Mouse (Mus musculus) testis, postnatal 10 days (tissue): ENCODE data around the gene Nanos3.

Source experiments
- DNase-seq: peaks from one replicate; pipeline ENCODE4 v3.0.0; 2021; ENCODE audit warnings: low spot score

Gene Nanos3

DNA sequence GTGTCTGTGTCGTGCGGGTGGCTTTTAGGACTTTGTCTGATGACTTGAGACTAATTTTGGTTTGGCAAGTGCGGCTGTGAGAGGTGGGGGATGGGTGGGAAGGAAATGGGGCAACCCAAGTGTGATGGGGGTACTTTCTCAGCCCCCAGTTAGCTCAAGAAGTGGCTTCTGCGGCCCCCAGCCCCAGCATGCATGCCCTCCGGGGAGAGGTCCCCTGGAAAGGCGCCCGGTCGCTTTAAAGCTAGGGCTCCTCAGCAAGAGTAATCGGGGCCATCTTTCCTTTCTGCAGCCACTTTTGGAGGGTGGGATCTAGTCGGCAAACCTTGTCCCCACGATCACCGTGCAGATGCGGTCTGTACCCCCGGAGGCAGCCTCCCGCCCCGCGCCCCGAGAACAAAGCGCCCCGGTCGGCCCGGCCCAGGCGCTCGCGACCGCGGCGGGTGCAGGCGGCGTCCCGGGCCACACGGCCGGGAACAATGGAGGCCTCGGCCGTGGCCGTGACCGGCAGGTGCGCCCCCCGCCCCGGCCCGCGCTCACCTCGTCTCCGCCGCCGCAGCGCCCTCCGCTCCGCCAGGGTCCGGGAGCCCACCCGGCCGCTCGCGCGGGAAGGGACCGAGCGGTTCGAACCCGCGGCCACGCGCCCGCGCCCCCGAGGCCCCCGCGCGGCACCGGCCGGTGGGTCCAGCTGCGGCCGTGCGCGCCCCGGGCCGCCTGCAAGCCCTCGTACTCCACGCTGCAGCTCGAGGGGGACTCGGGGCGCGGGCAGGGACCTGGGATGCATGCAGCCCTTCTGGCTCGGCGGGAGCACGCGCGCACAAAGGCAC, 1.5 kb downstream of the Nanos3 start:
- peak; percentile 67 for DNase-seq

DNA sequence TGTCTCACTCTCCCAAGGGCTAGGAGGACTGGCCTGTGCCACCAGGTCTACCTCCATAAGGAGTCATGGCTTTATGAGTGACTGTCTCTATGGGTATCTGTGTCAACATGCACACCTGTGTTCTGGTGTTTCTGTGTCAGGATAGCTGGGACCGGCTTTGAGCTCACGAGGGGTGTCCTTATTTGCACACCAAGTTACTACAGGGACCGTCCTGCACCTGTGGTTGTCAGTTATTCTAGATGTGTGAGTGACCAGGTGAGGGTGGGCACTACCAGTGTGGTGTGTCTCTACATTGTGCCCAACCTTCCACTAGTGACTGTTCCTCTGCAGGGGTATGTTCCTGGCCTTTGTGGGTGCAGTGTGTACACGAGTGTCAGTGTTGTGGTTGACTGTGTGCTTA, 2.2 kb downstream of the Nanos3 start:
- DNase-seq, result no peak

DNA sequence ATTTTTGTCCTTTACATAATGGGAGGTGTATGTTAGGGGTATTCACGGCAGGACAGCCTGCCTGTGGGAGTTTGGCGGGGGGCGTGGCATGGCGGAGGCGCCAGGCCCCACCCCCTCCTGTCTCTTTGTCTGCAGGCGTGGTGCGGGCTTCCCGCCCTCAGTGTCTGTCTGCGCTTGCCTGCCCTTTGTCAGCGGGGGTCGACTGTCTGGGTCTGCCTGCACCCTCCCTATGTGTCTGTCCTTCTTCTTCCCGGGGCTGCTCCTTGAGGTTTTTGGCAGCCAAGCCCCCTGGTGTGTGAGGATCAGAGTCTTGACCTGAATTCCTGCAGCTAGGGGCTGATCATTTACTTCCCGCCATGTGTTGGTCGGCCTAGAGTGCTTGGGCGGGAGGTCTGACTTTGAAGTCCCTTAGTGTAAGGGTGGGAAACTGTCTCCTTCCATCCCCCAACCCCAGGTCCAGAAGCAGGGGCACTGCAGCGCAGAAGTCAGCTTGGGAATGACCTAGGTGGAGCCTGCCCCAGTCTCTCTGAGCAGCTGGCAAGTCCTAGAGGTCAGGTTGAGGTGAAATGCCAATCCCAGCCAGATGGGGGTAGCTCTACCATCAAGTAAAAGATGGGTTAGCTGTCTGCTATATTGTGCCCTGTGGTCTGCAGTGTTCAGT, 4.4 kb downstream of the Nanos3 start:
- DNase-seq, result peak; percentile 72

DNA sequence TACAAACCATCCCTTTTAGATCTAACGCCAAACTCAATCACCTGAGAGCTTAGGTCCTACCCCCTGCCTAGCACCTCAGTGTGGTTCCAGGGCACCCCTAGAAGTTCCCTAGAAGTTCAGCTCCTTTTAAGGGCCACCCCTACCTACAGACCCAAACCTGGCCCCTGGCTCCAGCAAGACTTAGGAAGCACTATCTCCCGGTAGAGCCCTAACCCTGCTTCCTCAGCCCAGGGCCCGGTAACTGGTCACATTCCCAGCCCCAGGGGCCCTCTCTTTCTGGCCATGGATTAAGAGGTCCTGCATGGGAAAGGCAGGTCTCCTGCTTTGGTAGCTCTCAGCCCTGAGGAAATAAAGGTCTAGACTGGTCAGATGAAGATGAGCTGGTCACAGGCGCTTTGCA, 5.1 kb downstream of the Nanos3 start:
- DNase-seq, result no peak

DNA sequence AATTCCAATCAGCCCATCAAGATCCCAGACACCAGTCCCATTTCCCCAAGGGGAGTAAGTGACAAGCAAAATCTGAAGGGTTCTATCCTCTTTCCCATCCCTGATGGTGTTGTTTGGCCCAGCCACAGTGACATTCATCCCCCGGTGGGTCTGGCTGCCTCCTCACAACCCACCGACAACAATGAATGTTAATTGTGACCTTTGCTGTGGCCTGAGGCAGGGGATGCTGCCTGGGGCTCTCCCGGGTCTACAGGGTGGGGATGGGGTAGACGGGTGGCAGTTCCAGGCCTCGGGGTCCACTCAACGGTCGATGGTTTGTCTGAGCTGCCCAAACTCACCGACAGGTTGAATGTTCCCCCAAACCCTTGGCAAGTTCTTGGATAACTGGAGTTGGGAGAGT, 6.4 kb downstream of the Nanos3 start:
- no peak for DNase-seq

DNA sequence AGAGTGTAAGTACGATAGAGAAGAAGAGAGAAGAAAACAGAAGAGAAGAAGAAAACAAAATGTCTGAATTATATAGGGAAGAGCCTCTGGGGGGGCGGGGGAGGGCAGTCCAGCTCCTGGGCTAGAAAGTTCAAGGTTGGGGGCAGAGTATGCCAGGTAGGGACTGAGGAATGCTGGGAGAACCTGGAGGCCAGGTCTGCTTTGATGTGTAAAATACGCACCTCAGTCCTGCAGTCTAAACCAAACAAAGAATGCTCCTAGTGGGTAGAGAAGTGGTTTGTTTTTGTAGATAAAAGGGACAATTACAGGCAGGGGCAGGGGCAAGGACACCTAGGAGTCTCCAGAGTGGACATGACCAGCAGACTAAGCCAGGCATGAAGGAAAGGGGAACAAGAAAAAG, 7.6 kb downstream of the Nanos3 start:
- no peak for DNase-seq

DNA sequence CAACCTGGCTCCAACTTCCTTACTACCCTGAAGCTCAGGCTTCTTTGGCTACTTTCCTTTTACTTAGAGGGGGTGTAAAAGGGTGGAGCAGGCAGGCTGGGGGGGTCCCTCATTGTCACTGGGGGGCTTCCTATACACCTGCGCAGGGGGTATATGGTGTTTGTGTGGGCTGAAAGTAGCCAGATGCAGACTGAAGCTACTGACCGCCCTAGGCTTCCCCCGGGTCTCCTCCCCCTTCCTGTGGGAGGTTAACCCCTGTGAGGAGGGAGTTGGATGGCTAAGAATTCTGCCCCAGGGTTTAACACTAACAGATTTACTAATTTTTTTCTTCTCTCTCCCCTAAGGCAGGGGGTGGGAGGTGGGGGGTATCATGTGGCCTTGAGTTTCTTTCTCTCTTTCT, 8.5 kb downstream of the Nanos3 start:
- DNase-seq, result no peak

DNA sequence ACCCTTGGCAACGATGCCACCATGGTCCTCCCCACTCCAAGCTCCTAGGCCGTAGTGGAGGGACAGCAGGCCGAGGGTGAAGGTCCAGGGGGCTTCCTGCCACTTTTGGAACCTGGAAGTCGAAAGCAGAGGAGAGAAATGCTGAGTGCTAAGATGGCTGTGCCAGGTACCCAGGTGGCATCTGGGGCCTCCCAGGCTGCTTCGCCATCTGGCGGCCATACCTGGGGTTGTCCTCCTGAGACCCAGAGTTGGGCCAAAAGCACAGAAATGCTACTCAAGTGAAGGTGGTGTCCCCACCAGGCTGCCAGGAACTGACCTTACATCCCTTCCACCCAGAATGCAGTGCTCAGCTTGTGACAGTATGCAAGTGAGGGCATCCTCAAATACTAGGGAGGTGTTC, 11.2 kb downstream of the Nanos3 start:
- no peak for DNase-seq

DNA sequence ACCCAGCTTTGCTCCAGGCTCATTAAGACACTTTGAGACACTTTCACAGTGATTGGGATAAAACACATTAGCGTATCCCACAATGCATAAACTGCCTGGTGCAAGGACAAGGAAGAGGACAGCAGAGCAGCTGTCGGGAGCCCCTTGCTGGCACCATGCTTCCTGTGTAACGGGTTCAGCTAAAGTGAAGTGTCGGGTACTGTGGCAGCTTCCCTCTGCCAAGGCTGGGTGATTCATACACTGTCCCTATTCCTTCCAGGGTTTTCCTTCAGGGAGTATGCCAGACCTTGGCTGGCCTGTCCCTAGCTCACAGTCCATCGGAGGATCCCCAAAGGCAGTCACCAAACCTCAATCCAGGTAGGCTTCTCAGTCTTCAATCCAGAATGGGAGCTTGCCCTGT, 14.9 kb downstream of the Nanos3 start:
- DNase-seq, result no peak

DNA sequence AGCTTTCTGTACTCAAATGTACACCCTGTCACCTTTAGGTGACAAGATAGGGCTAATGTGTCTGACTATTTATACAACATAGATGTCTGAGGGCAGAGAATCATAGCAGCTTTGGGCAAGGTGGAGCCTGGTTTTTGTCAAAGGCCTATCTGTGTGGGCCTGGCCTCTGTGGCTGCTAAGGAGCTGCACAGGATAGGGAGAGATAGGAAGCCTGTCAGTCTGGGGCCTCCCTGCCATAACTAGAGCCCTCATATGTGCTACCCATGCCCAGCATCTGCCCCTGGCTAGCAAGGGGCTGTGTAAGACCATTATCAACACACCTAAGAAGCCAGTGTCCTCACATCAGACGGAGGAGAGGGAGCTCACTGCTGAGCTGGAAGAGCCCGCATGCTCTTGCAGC, 17.3 kb downstream of the Nanos3 start:
- DNase-seq, result no peak

DNA sequence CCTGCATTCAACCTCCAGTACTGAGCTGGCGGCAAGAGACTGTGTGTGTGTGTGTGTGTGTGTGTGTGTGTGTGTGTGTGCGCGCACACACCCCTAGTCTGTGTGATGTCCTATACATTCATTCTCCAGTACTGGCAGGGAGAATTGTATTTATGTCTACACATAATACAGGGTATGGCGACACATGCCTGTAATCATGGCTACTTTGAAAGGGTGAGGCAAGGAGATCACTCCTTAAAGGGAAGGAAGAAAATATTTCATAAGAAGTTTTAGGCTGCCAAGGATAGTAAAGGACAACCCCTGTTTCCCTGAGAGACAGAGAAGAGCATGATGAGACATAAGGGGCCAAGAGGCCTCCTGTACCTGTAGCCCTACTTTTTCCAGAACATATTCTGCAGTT, 27.4 kb downstream of the Nanos3 start:
- no peak for DNase-seq

DNA sequence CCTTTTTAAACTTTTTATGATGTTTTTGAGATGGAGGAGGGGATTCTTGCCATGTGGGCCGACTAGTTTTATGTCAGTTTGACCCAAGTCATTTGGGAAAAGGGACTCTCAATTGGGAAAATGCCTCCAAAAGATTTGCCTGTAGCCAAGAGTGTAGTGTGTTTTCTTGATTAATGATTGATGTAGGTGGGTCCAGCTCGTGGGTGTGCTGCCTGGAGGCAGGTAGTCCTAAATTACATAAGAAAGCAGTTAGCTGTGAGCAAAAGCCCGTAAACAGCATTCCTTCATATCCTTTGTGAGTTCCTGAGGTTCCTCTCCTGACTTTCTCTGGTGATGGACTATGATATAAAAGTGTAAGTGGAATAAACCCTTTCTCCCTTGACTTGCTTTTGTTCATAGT, 35.8 kb downstream of the Nanos3 start:
- no peak for DNase-seq

DNA sequence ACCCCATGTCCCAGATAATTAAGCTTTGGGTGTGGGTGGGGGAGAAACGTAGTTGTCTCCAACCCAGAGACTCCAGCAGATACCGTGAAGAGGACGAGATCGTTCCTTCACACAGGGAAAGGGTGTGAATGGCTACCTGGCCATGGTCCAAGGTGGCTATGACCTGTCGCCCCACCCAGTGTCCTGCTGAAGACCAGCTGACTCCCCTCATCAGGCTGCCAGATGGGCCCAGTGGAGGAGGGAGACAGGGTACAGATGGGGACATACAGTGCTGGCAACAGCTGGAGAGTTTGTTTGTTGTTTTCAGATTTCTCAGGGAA, 36.5 kb downstream of the Nanos3 start:
- peak; percentile 69 for DNase-seq

DNA sequence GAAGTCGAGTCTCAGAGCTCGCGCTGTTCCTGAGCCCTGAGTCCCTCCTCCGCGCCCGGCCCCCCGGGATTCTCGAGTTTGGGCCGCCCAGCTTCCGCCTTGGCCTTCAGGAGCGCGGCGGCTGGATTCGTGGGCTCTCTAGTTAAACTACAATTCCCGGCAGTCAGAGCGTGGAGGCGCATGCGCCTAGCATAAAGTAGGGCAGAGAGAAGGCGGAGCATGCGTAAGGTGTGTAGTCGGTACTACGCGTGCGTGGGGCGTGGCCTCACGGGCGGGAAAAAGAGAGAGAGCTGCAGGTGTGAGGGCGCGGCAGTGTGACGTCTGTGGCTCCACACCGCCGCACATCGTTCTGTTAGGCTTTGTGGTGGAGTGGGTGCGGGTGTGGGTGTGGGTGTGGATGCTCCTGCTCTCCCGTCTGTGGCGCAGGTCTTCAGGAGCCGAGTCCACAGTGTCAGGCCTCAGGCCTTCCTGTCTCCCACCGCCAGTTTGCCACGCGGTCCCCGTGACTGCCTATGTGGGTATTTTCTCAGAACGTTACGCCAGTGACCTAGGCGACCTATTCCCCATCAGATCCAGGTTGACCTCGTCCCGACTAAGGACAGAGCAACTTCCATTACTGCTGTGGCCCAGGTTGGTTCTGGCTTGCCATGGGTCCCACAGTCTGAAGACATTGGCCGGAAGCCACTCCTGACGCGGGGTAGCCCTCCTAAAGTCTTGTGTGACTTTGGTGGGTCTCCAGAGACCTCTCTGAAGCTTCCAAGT, 37.1 kb downstream of the Nanos3 start, which contains the start of the genes Cc2d1a and 4930432K21Rik:
Gene Cc2d1a (minus strand): TSS at position 168 of the 762 bp plus-strand sequence.
Gene 4930432K21Rik (plus strand): TSS at position 257 of the 762 bp plus-strand sequence.
- peak; percentile 94 for DNase-seq

DNA sequence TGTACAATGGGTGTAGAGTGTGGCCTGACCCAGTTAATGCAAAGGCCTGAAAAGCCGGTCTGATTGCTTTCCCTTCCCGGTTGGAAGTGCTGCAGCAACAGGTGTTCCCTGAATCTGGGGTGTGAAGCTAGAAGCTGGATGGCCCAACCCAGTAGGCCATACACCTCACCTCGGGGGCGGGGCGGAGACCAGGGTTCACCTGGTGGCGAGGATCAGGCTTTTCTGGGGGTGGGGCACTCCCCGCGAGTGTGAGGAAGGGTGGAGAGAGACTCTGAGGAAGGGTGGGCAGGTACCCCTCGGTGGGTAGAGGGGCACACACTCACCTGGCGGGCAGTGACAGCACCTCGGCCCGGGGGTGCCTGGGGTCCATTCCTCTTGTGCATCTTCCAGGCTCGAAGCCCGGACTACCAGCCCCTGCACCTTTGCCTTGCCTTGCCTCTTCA, 37.7 kb downstream of the Nanos3 start:
- DNase-seq, result peak; percentile 72

DNA sequence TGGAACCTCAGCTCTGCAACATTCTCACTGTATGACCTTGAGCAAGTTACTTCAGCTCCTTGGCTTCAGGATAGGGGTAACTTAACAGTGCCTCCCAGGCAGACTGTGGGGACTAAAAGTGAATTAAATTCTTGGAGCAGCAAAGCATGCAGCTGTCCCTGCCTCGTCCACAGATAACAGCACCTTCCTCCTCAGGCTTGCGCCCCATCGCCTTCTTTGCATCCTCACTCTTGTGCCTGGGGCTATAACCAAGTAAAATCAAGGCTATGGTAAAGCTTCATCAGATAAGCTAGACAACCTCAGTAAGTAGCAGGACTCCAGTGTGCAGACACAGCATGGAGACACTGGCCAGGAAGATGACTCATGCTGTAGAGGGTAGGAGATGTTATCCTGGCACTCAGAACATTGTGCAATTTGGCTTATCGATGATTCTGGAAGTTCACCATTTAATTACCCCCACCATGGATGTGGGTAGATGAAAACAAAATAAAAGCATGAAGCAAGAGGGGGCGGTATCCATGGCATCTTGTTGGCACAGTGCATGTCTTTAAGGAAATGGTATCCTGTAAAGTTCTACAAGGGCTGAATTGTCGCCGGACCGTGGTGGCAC, 40.3 kb downstream of the Nanos3 start:
- no peak for DNase-seq

DNA sequence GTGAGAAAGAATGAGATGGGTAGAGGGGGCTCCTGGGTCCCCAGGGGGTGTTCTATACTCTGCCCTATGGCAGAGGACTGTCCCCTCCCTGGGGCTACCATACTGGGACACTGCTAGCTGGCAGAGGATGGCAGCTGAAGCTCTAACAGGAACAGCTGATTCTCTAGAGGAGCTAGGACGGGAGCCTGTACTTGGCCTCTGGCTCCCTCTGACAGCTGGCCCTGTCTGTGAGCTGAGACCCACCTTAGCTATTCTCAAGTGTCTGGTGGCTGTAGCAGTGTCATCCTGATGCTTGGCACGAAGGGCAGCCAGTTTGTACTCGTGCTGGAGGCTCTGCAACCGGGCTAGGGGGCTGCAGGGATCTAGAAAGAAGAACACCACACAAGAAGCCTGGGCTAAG, 44.2 kb downstream of the Nanos3 start:
- DNase-seq, result no peak

DNA sequence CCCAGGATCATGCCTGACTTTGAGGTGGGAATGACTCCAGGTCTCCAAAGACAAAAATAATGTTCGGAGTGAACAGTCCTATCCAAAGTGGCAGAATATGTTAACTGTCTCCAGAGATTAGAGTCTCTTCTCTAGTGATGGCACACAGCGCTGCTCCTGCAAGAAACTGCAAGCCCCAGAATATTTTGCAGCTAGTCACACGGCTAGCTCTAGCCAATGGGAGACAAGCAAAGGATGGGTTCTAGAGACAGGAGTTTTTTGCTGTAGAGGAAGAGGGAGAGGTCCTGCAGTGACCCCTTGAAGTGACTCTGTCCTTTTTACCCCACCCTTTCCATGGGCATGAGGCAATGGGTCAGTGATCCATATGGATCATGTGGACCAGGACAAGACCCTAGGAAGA, 47.2 kb downstream of the Nanos3 start:
- no peak for DNase-seq

DNA sequence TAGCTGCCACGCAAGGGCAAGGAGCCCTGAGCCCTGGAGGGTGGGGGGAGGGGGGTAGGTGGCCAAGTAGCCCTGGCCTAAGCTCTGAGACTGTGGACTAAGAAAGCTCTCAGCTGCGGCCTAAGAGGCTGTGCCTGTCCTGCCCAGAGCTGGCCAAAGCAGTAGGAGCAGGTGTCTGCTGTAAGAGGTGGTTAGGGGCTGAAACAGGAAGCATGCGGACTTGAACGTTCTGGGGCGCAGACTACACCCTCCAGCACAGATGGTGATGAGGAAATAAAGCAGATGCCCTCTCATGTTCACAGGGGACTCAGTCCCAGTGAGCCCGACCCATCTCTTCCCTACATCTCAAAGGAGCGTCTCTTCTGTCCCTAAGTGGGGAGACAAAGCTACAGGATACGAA, 52.8 kb downstream of the Nanos3 start:
- no peak for DNase-seq

DNA sequence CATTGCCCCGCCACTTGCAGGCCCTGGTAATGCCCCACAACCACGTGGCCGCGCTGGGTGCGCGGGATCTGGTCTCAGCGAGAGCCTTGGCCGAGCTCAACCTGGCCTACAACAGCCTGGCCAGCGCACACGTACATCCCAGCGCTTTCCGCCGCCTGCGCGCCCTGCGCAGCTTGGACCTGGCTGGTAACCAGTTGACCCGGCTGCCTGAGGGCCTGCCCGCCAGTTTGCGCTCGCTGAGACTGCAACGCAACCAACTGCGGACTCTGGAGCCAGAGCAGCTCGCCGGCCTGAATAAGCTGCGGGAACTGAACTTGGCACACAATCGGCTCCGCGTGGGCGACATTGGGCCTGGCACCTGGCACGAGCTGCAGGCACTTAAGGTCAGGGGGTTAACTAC, 54.2 kb downstream of the Nanos3 start:
- DNase-seq, result no peak

DNA sequence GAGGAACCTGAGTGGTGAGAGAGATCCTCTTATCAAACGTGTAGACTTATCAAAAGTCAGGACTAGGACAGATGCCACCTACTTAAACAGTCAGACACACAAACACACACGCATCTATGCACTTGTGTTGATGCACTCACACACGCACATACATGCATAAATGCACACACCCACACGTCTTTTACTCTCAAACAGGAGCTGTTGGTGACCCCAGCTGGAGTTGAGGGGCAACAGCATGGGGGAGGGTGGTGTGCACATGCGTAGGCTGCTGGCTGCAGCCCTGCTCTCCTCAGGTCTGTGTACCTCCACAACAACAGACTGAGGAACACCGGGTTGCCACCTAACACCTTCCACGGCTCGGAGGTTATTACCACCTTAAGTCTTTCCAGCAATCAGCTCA, 56.7 kb downstream of the Nanos3 start:
- DNase-seq, result no peak

DNA sequence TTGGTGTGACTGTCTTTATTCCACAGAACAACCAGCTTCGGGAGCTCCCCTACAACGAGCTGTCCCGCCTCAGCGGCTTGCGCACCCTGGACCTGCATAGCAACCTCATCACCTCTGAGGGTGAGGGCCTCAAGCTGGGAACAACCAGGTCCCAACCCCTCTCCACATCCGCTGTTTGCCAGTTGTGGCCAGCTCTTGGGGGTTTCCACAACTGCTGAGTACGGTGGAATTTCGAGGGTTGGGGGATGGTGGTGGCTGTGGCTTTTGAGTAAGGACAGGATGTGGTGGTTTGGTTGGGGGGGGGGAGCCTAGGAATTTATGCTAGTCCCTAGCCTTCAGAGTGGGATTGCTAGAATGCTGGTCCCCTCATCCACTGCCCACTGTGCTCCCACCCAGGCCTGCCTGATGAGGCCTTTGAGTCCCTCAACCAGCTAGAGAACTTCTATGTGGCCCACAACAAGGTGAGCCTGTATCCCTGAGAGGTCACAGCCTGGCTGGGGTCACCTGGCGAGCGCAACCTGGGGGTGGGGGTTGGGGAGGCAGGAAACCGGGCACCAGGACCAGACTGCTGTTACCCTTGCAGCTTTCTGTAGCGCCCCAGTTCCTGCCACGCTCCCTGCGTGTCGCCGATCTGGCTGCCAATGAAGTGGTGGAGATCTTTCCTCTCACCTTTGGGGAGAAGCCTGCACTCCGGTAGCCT, 57.7 kb downstream of the Nanos3 start:
- peak; percentile 40 for DNase-seq
